Mouse (Mus musculus) frontal cortex, postnatal 10 days (tissue): ENCODE measurements around the gene Atg4c.
A peak's percentile ranks its signal among the peaks of the same experiment; 100 is the strongest.

Experiments
- DNase-seq, 2 experiments: peaks; one replicate each; pipeline ENCODE4 v3.0.0; 2022; ENCODE audit warnings: low spot score in 2 of 2, mixed read lengths in 1 of 2

Atg4c gene

GRCm38 (mm10) chr4:99193810-99194582 lies at the start of gene Atg4c:
TSS of gene Atg4c (plus strand) at chr4:99193934.
- peak; percentile 72 to 86 for DNase-seq

GRCm38 (mm10) chr4:99151434-99151833 lies 42.3 kb upstream of the Atg4c start:
- DNase-seq = no peak

GRCm38 (mm10) chr4:99151885-99152558 lies 41.7 kb upstream of the Atg4c start:
- DNase-seq = no peak

GRCm38 (mm10) chr4:99156641-99157307 lies 37.0 kb upstream of the Atg4c start:
- DNase-seq = no peak

GRCm38 (mm10) chr4:99158495-99158894 lies 35.2 kb upstream of the Atg4c start:
- no peak for DNase-seq

- no peak for DNase-seq
Measured at GRCm38 (mm10) chr4:99160414-99160813, 33.3 kb upstream of the Atg4c start.

- DNase-seq = no peak
Measured at GRCm38 (mm10) chr4:99160899-99161298, 32.8 kb upstream of the Atg4c start.

- no peak for DNase-seq
Measured at GRCm38 (mm10) chr4:99161457-99161971, 32.2 kb upstream of the Atg4c start.

GRCm38 (mm10) chr4:99163001-99163400 lies 30.7 kb upstream of the Atg4c start:
- DNase-seq = no peak

GRCm38 (mm10) chr4:99163547-99163946 lies 30.2 kb upstream of the Atg4c start:
- DNase-seq = no peak

- no peak for DNase-seq
Measured at GRCm38 (mm10) chr4:99168869-99169268, 24.9 kb upstream of the Atg4c start.

GRCm38 (mm10) chr4:99174265-99174664 lies 19.5 kb upstream of the Atg4c start:
- DNase-seq = no peak

GRCm38 (mm10) chr4:99176841-99177240 lies 16.9 kb upstream of the Atg4c start:
- DNase-seq = no peak

GRCm38 (mm10) chr4:99177255-99177654 lies 16.5 kb upstream of the Atg4c start:
- no peak for DNase-seq

- no peak for DNase-seq
Measured at GRCm38 (mm10) chr4:99178851-99179250, 14.9 kb upstream of the Atg4c start.

- no peak for DNase-seq
Measured at GRCm38 (mm10) chr4:99179446-99180120, 14.2 kb upstream of the Atg4c start.

GRCm38 (mm10) chr4:99180921-99181320 lies 12.8 kb upstream of the Atg4c start:
- no peak for DNase-seq

- DNase-seq = peak in 1 of 2 experiments; percentile 21
Measured at GRCm38 (mm10) chr4:99181739-99182419, 11.9 kb upstream of the Atg4c start.

GRCm38 (mm10) chr4:99182660-99183431 lies 10.9 kb upstream of the Atg4c start:
- no peak for DNase-seq

- no peak for DNase-seq
Measured at GRCm38 (mm10) chr4:99184678-99185077, 9.1 kb upstream of the Atg4c start.
